Mouse (Mus musculus) heart, adult 11 months (tissue): Measurements from ENCODE around the gene Lamc1.
A peak's percentile ranks its signal among the peaks of the same experiment; 100 is the strongest.

ENCODE experiments used
- DNase-seq: peaks from one replicate; pipeline ENCODE4 v3.0.0; 2022

Gene Lamc1

GRCm38 (mm10) chr1:153185828-153186803 lies 146.5 kb downstream of the Lamc1 start, which contains the start of gene Lamc2:
Lamc2 (minus strand) TSS chr1:153186447.
- DNase-seq, result peak; percentile 85

GRCm38 (mm10) chr1:153180586-153181289 lies 151.8 kb downstream of the Lamc1 start:
- peak; percentile 93 for DNase-seq

- no peak for DNase-seq
These were observed 152.4 kb downstream of the Lamc1 start for GRCm38 (mm10) chr1:153180160-153180559.

- peak; percentile 95 for DNase-seq
These were observed 157.8 kb downstream of the Lamc1 start for GRCm38 (mm10) chr1:153174801-153175200.

- DNase-seq, result no peak
These were observed 159.3 kb downstream of the Lamc1 start for GRCm38 (mm10) chr1:153173276-153173675.

- no peak for DNase-seq
These were observed 160.3 kb downstream of the Lamc1 start for GRCm38 (mm10) chr1:153172291-153172731.

- no peak for DNase-seq
These were observed 161.6 kb downstream of the Lamc1 start for GRCm38 (mm10) chr1:153171011-153171410.
